Mouse (Mus musculus): ENCODE measurements around the gene Nfib.

DNA sequence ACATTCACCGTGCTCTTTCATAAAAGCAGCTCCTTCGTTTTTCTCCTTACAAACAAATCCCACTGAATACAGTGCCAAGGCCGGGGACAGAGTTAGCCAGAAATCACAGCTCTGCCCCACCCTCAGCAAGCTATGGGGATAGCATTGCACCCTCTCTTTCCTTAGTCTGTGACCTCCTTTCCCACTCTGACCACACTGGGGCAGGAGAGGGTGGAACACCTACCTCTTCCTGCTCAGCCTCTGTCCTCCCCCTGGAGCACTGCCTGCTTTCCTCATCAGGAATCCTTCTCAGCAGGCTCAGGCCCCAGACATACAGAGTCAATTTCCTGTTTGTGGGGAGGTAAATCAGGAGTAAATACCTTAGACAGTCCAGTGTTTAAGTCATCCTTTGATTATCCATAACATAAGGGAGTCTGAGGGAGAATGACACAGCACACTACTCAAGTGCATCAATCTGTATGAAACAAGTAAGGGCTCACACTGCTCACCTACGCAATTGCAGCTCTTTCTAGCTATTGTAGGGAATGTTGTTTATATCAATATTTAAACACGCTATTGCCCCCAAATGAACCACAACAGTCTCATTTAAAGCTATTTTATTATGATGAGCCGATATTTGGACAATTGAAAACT is 41.7 kb downstream of the Nfib start:
- TF ChIP-seq CTCF (IDR thresholded peaks at IDR 0.05), result peak; percentile 31; the same call in 1 of the 2 replicates
- no peak for TF ChIP-seq EP300 (IDR thresholded peaks at IDR 0.05)

Measured in lung, postnatal 0 days (tissue).